Mouse (Mus musculus): ENCODE results near the gene Krtap4-8.
"Not testable (repeated sequence)": the region's sequence is repeated elsewhere in the genome, so short reads cannot be mapped to it uniquely, and the experiment has no call there.

Gene Krtap4-8

GRCm38 (mm10) chr11:99780604-99781003 is at the start of gene Krtap4-8:
Krtap4-8 (minus strand) TSS chr11:99780704.
- DNase-seq (ENCODE audit: low spot score): no peak

GRCm38 (mm10) chr11:99815566-99815965 is 35.1 kb upstream of the Krtap4-8 start, which contains the start of gene Gm11564:
Gm11564 (minus strand) TSS chr11:99815666.
- not testable (repeated sequence) for DNase-seq (ENCODE audit: low spot score)

GRCm38 (mm10) chr11:99809792-99810191 is 29.3 kb upstream of the Krtap4-8 start, which contains the start of gene Krtap4-13:
Krtap4-13 (minus strand) TSS chr11:99809892.
- not testable (repeated sequence) for DNase-seq (ENCODE audit: low spot score)

- DNase-seq (ENCODE audit: low spot score): not testable (repeated sequence)
Observed at GRCm38 (mm10) chr11:99804346-99804745, 23.8 kb upstream of the Krtap4-8 start, which contains the start of gene Gm11554. Gm11554 (minus strand) TSS chr11:99804446.

DNA sequence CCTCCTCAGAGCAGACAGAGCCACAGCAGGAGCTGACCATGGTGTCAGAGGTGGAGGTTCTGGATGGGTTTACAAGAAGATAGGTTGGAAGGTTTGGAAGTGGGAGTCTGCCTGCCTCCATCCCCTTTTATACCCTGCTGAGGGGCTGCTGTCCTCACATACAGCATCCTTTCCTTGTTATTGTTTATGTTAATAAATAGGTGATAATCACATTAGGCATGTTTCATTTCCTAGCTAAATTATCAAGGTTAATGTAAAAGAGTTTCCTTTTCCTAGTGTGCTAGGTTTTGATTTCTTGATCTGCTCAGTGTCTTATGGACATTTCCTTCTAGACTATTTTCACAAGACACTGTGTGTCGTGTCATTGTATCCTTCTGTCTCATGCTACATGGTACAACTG is 18.3 kb upstream of the Krtap4-8 start, which contains the start of gene Gm11569:
Gene Gm11569, minus strand, starts transcription at position 101 of the 400 bp plus-strand sequence.
- not testable (repeated sequence) for DNase-seq (ENCODE audit: low spot score)

DNA sequence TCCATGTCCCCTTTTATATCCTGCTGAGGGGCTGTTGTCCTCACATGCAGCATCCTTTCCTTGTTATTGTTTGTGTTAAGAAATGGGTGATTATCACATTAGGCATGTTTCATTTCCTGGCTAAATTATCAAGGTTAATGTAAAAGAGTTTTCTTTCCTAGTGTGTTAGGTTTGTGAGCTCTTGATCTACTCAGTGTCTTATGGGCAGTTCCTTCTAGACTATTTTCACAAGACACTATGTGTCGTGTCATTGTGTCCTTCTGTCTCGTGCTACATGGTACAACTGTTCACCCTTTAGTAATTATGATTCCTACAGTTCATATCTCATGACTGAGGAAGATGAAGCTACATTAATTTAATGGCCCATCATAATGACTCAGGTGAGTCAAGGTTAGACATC is 12.9 kb upstream of the Krtap4-8 start, which contains the start of gene Gm11596:
Gene Gm11596, minus strand, starts transcription at position 101 of the 400 bp plus-strand sequence.
- no peak for DNase-seq (ENCODE audit: low spot score)

DNA sequence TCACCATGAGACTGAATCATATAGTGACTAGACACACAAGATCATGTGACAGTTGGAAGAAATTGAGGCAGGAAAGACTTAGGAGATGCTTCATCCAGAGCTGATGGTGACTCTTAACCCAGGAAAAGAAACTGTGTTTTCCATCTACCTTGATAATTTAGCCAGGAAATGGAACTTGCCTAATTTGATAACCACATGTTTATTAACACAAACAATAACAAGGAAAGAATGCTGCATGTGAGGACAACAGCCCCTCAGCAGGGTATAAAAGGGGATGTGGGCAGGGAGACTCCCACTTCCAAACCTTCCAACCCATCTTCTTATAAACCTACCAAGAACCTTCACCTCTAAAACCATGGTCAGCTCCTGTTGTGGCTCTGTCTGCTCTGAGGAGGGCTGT is 4.4 kb upstream of the Krtap4-8 start, which contains the start of gene Krtap4-9:
Gene Krtap4-9, plus strand, starts transcription at position 301 of the 400 bp plus-strand sequence.
- not testable (repeated sequence) for DNase-seq (ENCODE audit: low spot score)

DNA sequence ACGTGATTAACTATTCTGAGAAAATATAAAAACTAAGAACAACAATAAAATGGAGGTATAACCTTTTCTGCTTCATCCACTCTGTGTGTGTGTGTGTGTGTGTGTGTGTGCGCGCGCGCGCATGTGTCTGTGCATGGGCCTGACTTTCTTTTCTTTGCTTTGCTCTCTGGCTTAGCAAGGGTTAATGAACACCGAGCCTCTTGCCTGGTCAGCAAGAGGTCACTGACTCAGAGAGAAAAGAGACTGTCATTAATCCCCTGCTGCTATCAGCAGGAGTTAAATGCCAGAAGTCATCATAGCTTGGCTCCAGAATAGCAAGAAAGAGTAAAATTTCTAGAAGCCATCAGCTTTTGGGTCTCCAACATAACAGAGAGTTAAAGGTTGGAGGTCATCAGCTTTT is 2.1 kb downstream of the Krtap4-8 start:
- no peak for DNase-seq (ENCODE audit: low spot score)

- DNase-seq (ENCODE audit: low spot score): not testable (repeated sequence)
Observed at GRCm38 (mm10) chr11:99772813-99773212, 7.7 kb downstream of the Krtap4-8 start, which contains the start of gene Gm11595. Gm11595 (minus strand) TSS chr11:99772913.

GRCm38 (mm10) chr11:99768410-99768809 is 12.1 kb downstream of the Krtap4-8 start:
- DNase-seq (ENCODE audit: low spot score): no peak

DNA sequence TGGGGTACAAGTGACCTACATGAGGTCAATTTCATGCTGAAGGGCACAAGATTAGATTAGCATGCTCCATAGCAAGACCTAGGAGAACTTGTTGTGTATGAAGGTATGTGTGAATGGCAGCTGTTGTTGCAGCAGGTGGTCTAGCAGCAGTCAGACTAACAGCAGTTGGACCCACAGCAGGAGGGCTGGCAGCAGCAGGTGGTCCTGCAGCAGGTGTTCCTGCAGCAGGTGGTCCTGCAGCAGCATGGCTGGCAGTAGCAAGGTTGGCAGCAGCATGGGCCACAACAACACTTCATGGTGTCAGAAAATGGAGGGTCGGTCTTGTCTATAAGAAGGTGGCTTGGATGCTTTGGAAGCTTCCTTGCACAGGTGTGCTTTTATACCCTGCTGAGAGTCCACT is 21.6 kb downstream of the Krtap4-8 start:
- no peak for DNase-seq (ENCODE audit: low spot score)

DNA sequence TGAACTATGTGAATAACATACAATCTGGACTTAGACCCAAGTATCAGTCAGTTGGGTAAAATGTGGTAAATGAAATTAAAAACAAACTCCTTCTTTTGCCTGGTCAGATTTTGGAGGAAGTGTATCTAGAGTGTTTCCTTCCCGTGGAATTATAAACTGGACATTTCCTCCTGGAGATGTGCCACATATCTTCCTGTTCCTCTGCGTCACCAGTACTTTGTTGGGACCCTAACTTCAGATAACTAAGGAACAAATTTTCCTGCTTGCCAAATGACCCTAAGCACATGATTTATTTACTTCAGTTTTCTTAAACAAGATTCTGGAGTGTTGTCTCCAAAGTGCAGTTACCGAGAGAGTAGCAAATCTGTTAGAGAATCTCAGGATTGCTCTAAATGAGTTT is 36.5 kb downstream of the Krtap4-8 start:
- DNase-seq (ENCODE audit: low spot score): no peak

DNA sequence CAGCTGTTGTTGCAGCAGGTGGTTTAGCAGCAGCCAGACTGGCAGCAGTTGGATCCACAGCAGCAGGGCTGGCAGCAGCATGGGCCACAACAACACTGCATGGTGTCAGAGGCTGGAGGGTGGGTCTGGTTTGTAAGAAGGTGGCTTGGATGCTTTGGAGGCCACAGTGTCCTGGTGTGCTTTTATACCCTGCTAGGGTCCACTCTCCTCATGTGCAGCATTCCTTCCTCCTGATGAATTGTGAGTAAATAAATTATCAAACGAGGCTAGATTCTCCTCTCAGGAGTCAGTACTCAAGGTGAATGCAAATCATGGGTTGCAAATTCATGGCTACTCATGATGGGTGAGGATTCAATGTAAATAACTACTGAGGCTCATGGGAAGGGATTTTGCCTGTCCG is 46.3 kb downstream of the Krtap4-8 start, which contains the start of gene Gm14180:
Gene Gm14180, minus strand, starts transcription at position 101 of the 400 bp plus-strand sequence.
- no peak for DNase-seq (ENCODE audit: low spot score)
